Mouse (Mus musculus) lung, adult 2 months (tissue): Measurements from ENCODE around the gene Phyh.

Experiments used
- CTCF ChIP-seq: fragments of 200-500 bp; IDR thresholded peaks from 2 replicates; pipeline ENCODE4 v1.5.1; 2011; ENCODE audit warnings: mild to moderate bottlenecking, low read length, control low read depth; ENCODE audit not compliant: insufficient read depth
- POLR2A ChIP-seq: fragments of 200-500 bp; IDR thresholded peaks from 2 replicates; pipeline ENCODE4 v1.6.1; 2011; ENCODE audit warnings: low read depth, mild to moderate bottlenecking, control low read depth, low read length, borderline replicate concordance; ENCODE audit errors: extremely low read depth

GRCm38 (mm10) chr2:4983987-4984386 is 65.2 kb downstream of the Phyh start:
- no peak for TF ChIP-seq POLR2A
- TF ChIP-seq CTCF = no peak
